In genomic region chr17:21009726-21010125, GRCm38 (mm10) we compare ENCODE assay signal across 8 mouse cellular contexts. TPM values are rescaled to one million over a fixed set of nuclear protein-coding genes. Genes with fewer than 3 reads are reported as not detected.
DNase-seq lines count a peak whose midpoint lies in the region; ATAC-seq lines count a peak whose summit lies in the region.

No protein-coding gene starts in this region.

- H3K4me2 ChIP-seq in kidney, embryonic 14.5 days (replicated peaks; ENCODE audit: low read depth, low read length): peak overlapping the region; percentile 79
- peak overlapping the region; percentile 90 for H3K4me2 ChIP-seq in hindbrain, embryonic 13.5 days
- H3K4me2 ChIP-seq in midbrain, embryonic 15.5 days: peak overlapping the region; percentile 72

- no peaks in the 10 kb centered on the region for H3K27me3 ChIP-seq in kidney, embryonic 14.5 days (ENCODE audit: control insufficient read depth, insufficient read depth, low read length)
- 0 out of 2 replicates have a peak, but pooled peaks cover 5% of the 10 kb centered on the region for H3K27me3 ChIP-seq in hindbrain, embryonic 13.5 days
- H3K27me3 ChIP-seq in midbrain, embryonic 15.5 days (replicated peaks): 0 out of 2 replicates have a peak, but pooled peaks cover 2% of the 10 kb centered on the region

- peaks cover 19% of the 10 kb centered on the region for H3K36me3 ChIP-seq in kidney, embryonic 14.5 days (ENCODE audit: control insufficient read depth, insufficient read depth, low read length)
- H3K36me3 ChIP-seq in hindbrain, embryonic 13.5 days: peaks cover 24% of the 10 kb centered on the region
- peaks cover 13% of the 10 kb centered on the region for H3K36me3 ChIP-seq in midbrain, embryonic 15.5 days (replicated peaks)

- peak overlapping the region; percentile 67 for H3K4me3 ChIP-seq in kidney, embryonic 14.5 days (ENCODE audit: low read length)
- H3K4me3 ChIP-seq in hindbrain, embryonic 13.5 days: peak overlapping the region; percentile 79
- H3K4me3 ChIP-seq in midbrain, embryonic 15.5 days: peak overlapping the region; percentile 78

- peak; percentile 1; the same call in 1 of the 2 replicates for ATAC-seq in kidney, embryonic 14.5 days (ENCODE audit: low FRiP score, low TSS enrichment)
- no peak for ATAC-seq in hindbrain, embryonic 13.5 days (ENCODE audit: low FRiP score)
- no peak for ATAC-seq in midbrain, embryonic 15.5 days (replicated peaks)

- H3K4me1 ChIP-seq in kidney, embryonic 14.5 days (ENCODE audit: control insufficient read depth, insufficient read depth, low read length): no peaks in the 10 kb centered on the region
- H3K4me1 ChIP-seq in hindbrain, embryonic 13.5 days (replicated peaks): peaks cover 19% of the 10 kb centered on the region
- peaks cover 22% of the 10 kb centered on the region for H3K4me1 ChIP-seq in midbrain, embryonic 15.5 days

- 12% methylated on average over 1 of the region's 1 CpGs for WGBS in kidney, embryonic 14.5 days
- WGBS in hindbrain, embryonic 13.5 days: 39% methylated on average over 1 of the region's 1 CpGs
- WGBS in midbrain, embryonic 15.5 days: 31% methylated on average over 1 of the region's 1 CpGs

- DNase-seq in kidney, postnatal 10 days: no peak
- DNase-seq in adipocyte (ENCODE audit: low spot score): peak; percentile 41
- DNase-seq in spleen, adult 18-20 months: no peak
- no peak for DNase-seq in right cerebral cortex, postnatal 4 days
- no peak for DNase-seq in kidney, postnatal 25 days

- no peaks in the 10 kb centered on the region for H3K9me3 ChIP-seq in kidney, embryonic 14.5 days (ENCODE audit: control insufficient read depth, low read length)
- no peaks in the 10 kb centered on the region for H3K9me3 ChIP-seq in hindbrain, embryonic 13.5 days
- H3K9me3 ChIP-seq in midbrain, embryonic 15.5 days: no peaks in the 10 kb centered on the region

- peak overlapping the region; percentile 86 for H3K9ac ChIP-seq in kidney, embryonic 14.5 days (ENCODE audit: low read depth, low read length)
- peak overlapping the region; percentile 88 for H3K9ac ChIP-seq in hindbrain, embryonic 13.5 days
- H3K9ac ChIP-seq in midbrain, embryonic 15.5 days: peak overlapping the region; percentile 80

- H3K27ac ChIP-seq in kidney, embryonic 14.5 days (ENCODE audit: low read depth, low read length): peak overlapping the region; percentile 94; the same call in 1 of the 2 replicates
- peak overlapping the region; percentile 91 for H3K27ac ChIP-seq in hindbrain, embryonic 13.5 days
- peak overlapping the region; percentile 89; the same call in 1 of the 2 replicates for H3K27ac ChIP-seq in midbrain, embryonic 15.5 days

RNA-seq across cellular contexts. Expression of gene Zfp160, which starts 1.0 kb away (rescaled TPM):
- 16.7 and 17.2 TPM in 2 replicates for polyA plus RNA-seq in kidney, embryonic 14.5 days (2014; fragmentation: Nextera tagmentation; extraction: Ambion mirVana)
- polyA plus RNA-seq in hindbrain, embryonic 13.5 days (2015; fragmentation: Nextera tagmentation; extraction: Ambion mirVana): 18.5 and 18.8 TPM in 2 replicates
- 17.7 and 20.4 TPM in 2 replicates for polyA plus RNA-seq in midbrain, embryonic 15.5 days (2015; fragmentation: Nextera tagmentation; extraction: Ambion mirVana)

RNA-seq across cellular contexts. Expression of gene Vmn1r233, which starts 13.5 kb away (rescaled TPM):
- not detected in 2 replicates for polyA plus RNA-seq in kidney, embryonic 14.5 days (2014; fragmentation: Nextera tagmentation; extraction: Ambion mirVana)
- polyA plus RNA-seq in hindbrain, embryonic 13.5 days (2015; fragmentation: Nextera tagmentation; extraction: Ambion mirVana): not detected in 2 replicates
- polyA plus RNA-seq in midbrain, embryonic 15.5 days (2015; fragmentation: Nextera tagmentation; extraction: Ambion mirVana): not detected in 2 replicates
